Comparison of ENCODE assay signal across 9 mouse cellular contexts in genomic region chr2:169961463-169962230, GRCm38 (mm10).
DNase-seq lines count a peak whose midpoint lies in the region; ATAC-seq lines count a peak whose summit lies in the region.
"Had no signal": no experiment of that assay in that cellular context is flagged by ENCODE, and none has a peak within 500 bp of the region (broad histone marks: within the 10 kb centered on the region; RNA-seq: fewer than 3 reads in every experiment).

No protein-coding gene starts in this region.

- ATAC-seq in heart, embryonic 16.5 days (replicated peaks; ENCODE audit: extremely low read depth, insufficient read depth, low FRiP score), result no peak
- ATAC-seq in embryonic facial prominence, embryonic 11.5 days (replicated peaks; ENCODE audit: insufficient number of reproducible peaks, low FRiP score, low TSS enrichment, low read depth), result no peak; the same call in 1 of the 2 replicates
- peak; percentile 31; the same call in 1 of the 2 replicates for ATAC-seq in neural tube, embryonic 14.5 days (ENCODE audit: low read depth)
- no peak for ATAC-seq in megakaryocyte-erythroid progenitor cell, adult 5-6 weeks (replicated peaks; ENCODE audit: low FRiP score, low TSS enrichment, poor library complexity, severe bottlenecking)

- 0 out of 2 replicates have a peak, but pooled peaks cover 4% of the 10 kb centered on the region for H3K4me1 ChIP-seq in heart, embryonic 16.5 days (ENCODE audit: control insufficient read depth, insufficient read depth, low read length)
- H3K4me1 ChIP-seq in embryonic facial prominence, embryonic 11.5 days (ENCODE audit: control insufficient read depth, insufficient read depth, low read length), result no peaks in the 10 kb centered on the region
- H3K4me1 ChIP-seq in neural tube, embryonic 14.5 days (ENCODE audit: control insufficient read depth, insufficient read depth, low read length), result peaks cover 12% of the 10 kb centered on the region; the same call in 1 of the 2 replicates

- H3K36me3 ChIP-seq in heart, embryonic 16.5 days (ENCODE audit: control insufficient read depth, insufficient read depth), result no peaks in the 10 kb centered on the region
- H3K36me3 ChIP-seq in embryonic facial prominence, embryonic 11.5 days (replicated peaks; ENCODE audit: control insufficient read depth, insufficient read depth, low read depth, low read length), result no peaks in the 10 kb centered on the region
- H3K36me3 ChIP-seq in neural tube, embryonic 14.5 days (ENCODE audit: control insufficient read depth, insufficient read depth, low read length), result no peaks in the 10 kb centered on the region

- H3K9ac ChIP-seq in heart, embryonic 16.5 days (ENCODE audit: low read length), result no peak overlapping the region
- H3K9ac ChIP-seq in embryonic facial prominence, embryonic 11.5 days (replicated peaks; ENCODE audit: low read length), result no peak overlapping the region; the same call in 1 of the 2 replicates
- H3K9ac ChIP-seq in neural tube, embryonic 14.5 days (replicated peaks; ENCODE audit: low read depth, low read length), result no peak overlapping the region

- no peak for DNase-seq in heart, adult 11 months
- DNase-seq in embryonic facial prominence, embryonic 11.5 days (ENCODE audit: low spot score), result peak; percentile 52
- peak; percentile 6 for DNase-seq in left cerebral cortex, adult 11 months (ENCODE audit: low spot score)
- DNase-seq in gastrocnemius, adult 18-20 months (ENCODE audit: low spot score), result no peak
- no peak for DNase-seq in cerebellum, adult 9-11 months

- peak overlapping the region; percentile 32 for H3K4me3 ChIP-seq in heart, embryonic 16.5 days (ENCODE audit: low read length)
- H3K4me3 ChIP-seq in embryonic facial prominence, embryonic 11.5 days (ENCODE audit: low read depth, low read length), result peak overlapping the region; percentile 18
- H3K4me3 ChIP-seq in neural tube, embryonic 14.5 days (ENCODE audit: low read depth, low read length), result peak overlapping the region; percentile 16; the same call in 1 of the 2 replicates

- peaks cover 4% of the 10 kb centered on the region for H3K27me3 ChIP-seq in heart, embryonic 16.5 days (ENCODE audit: control insufficient read depth, insufficient read depth, low read length)
- no peaks in the 10 kb centered on the region for H3K27me3 ChIP-seq in embryonic facial prominence, embryonic 11.5 days (ENCODE audit: control insufficient read depth, insufficient read depth, low read length)
- H3K27me3 ChIP-seq in neural tube, embryonic 14.5 days (ENCODE audit: control insufficient read depth, insufficient read depth, low read length), result no peaks in the 10 kb centered on the region
- H3K27me3 ChIP-seq: CH12.LX had no signal

- no peak overlapping the region for H3K27ac ChIP-seq in heart, embryonic 16.5 days (ENCODE audit: low read length)
- no peak overlapping the region for H3K27ac ChIP-seq in embryonic facial prominence, embryonic 11.5 days (replicated peaks; ENCODE audit: low read depth, low read length)
- H3K27ac ChIP-seq in neural tube, embryonic 14.5 days (ENCODE audit: low read depth, low read length), result no peak overlapping the region; the same call in 1 of the 2 replicates

- peak overlapping the region; percentile 62 for H3K4me2 ChIP-seq in heart, embryonic 16.5 days (ENCODE audit: low read depth, low read length)
- H3K4me2 ChIP-seq in embryonic facial prominence, embryonic 11.5 days (ENCODE audit: low read depth, low read length), result peak overlapping the region; percentile 47
- peak overlapping the region; percentile 49 for H3K4me2 ChIP-seq in neural tube, embryonic 14.5 days (ENCODE audit: low read depth, low read length)

- 23% methylated on average over 24 of the region's 24 CpGs for WGBS in heart, embryonic 16.5 days
- 22% methylated on average over 24 of the region's 24 CpGs for WGBS in embryonic facial prominence, embryonic 11.5 days
- 24% methylated on average over 24 of the region's 24 CpGs for WGBS in neural tube, embryonic 14.5 days

- H3K9me3 ChIP-seq in heart, embryonic 16.5 days (replicated peaks; ENCODE audit: control insufficient read depth, low read length), result 0 out of 2 replicates have a peak, but pooled peaks cover 3% of the 10 kb centered on the region
- H3K9me3 ChIP-seq in embryonic facial prominence, embryonic 11.5 days (replicated peaks; ENCODE audit: control insufficient read depth, low read length), result no peaks in the 10 kb centered on the region
- H3K9me3 ChIP-seq in neural tube, embryonic 14.5 days (ENCODE audit: control insufficient read depth, low read length), result no peaks in the 10 kb centered on the region

Comparison
In these comparisons a context has a peak if more than half of its experiments do, and no peak if none do; other contexts are left out.
1. DNase-seq: peak in embryonic facial prominence, embryonic 11.5 days (single experiment) and left cerebral cortex, adult 11 months (single experiment); none in heart, adult 11 months (single experiment), gastrocnemius, adult 18-20 months (single experiment) and cerebellum, adult 9-11 months (single experiment).
2. Peak in every context shown above with its lines, with median percentiles within 50 percentile points of each other: H3K4me2 ChIP-seq and H3K4me3 ChIP-seq.